Mouse (Mus musculus) erythroid progenitor cell, adult 5-6 weeks (primary cell): ENCODE measurements around the gene Hpse2. TPM values are rescaled to one million over a fixed set of nuclear protein-coding genes. Genes with fewer than 3 reads are reported as not detected.

Experiments
- ATAC-seq: replicated peaks from 2 replicates; pipeline ENCODE4 v1.8.0; 2016; ENCODE audit warnings: moderate number of reproducible peaks, mild to moderate bottlenecking, moderate TSS enrichment, inconsistent platforms; ENCODE audit not compliant: poor library complexity, low FRiP score, severe bottlenecking
- total RNA-seq, 2 experiments: library from RNA; stranded (forward) in 1 of 2; stranded (reverse) in 1 of 2; fragments of 150-400 nt in 1 of 2; fragments of 186-747, 209-891 nt in 1 of 2; gene quantifications; 2 replicates each; pipeline versions ENCODE4 v1.2.3 to v1.2.4; 2015 to 2017; ENCODE audit warnings: low replicate concordance in 2 of 2

Hpse2 gene
- total RNA-seq, 2 experiments from 2014 or later: not detected

GRCm38 (mm10) chr19:43175437-43175965 is 212.7 kb downstream of the Hpse2 start:
- ATAC-seq: no peak

- ATAC-seq: no peak
Observed at GRCm38 (mm10) chr19:43174812-43175211, 213.3 kb downstream of the Hpse2 start.

- no peak for ATAC-seq
Observed at GRCm38 (mm10) chr19:43156085-43156484, 232.1 kb downstream of the Hpse2 start.

GRCm38 (mm10) chr19:43155582-43155981 is 232.6 kb downstream of the Hpse2 start:
- no peak for ATAC-seq

GRCm38 (mm10) chr19:43147901-43148300 is 240.3 kb downstream of the Hpse2 start:
- no peak for ATAC-seq

- ATAC-seq: no peak
Observed at GRCm38 (mm10) chr19:43146820-43147219, 241.3 kb downstream of the Hpse2 start.

- no peak for ATAC-seq
Observed at GRCm38 (mm10) chr19:43141646-43142045, 246.5 kb downstream of the Hpse2 start.

GRCm38 (mm10) chr19:43109796-43110195 is 278.4 kb downstream of the Hpse2 start:
- no peak for ATAC-seq

- no peak for ATAC-seq
Observed at GRCm38 (mm10) chr19:43096915-43097314, 291.2 kb downstream of the Hpse2 start.

GRCm38 (mm10) chr19:43087216-43087615 is 300.9 kb downstream of the Hpse2 start:
- ATAC-seq: no peak

GRCm38 (mm10) chr19:43064155-43064554 is 324.0 kb downstream of the Hpse2 start:
- no peak for ATAC-seq

GRCm38 (mm10) chr19:43044506-43044905 is 343.6 kb downstream of the Hpse2 start:
- ATAC-seq: no peak

GRCm38 (mm10) chr19:43042721-43043120 is 345.4 kb downstream of the Hpse2 start:
- ATAC-seq: no peak

GRCm38 (mm10) chr19:43042211-43042610 is 345.9 kb downstream of the Hpse2 start:
- no peak for ATAC-seq

GRCm38 (mm10) chr19:43036381-43036780 is 351.8 kb downstream of the Hpse2 start:
- no peak for ATAC-seq

GRCm38 (mm10) chr19:43027305-43027704 is 360.9 kb downstream of the Hpse2 start:
- no peak for ATAC-seq

GRCm38 (mm10) chr19:43022611-43023173 is 365.5 kb downstream of the Hpse2 start:
- no peak for ATAC-seq

- ATAC-seq: no peak
Observed at GRCm38 (mm10) chr19:43018792-43019191, 369.4 kb downstream of the Hpse2 start.

- no peak for ATAC-seq
Observed at GRCm38 (mm10) chr19:42996406-42996805, 391.7 kb downstream of the Hpse2 start.

- no peak for ATAC-seq
Observed at GRCm38 (mm10) chr19:42988833-42989232, 399.3 kb downstream of the Hpse2 start.

GRCm38 (mm10) chr19:42986315-42986701 is 401.8 kb downstream of the Hpse2 start:
- ATAC-seq: no peak
